In genomic region chr11:98751221-98751782, GRCm38 (mm10) we compare ENCODE assay signal across 9 mouse cellular contexts. TPM values are rescaled to one million over a fixed set of nuclear protein-coding genes. Genes with fewer than 3 reads are reported as not detected.
DNase-seq lines count a peak whose midpoint lies in the region; ATAC-seq and TF ChIP-seq lines count a peak whose summit lies in the region.
"Had no signal": no experiment of that assay in that cellular context is flagged by ENCODE, and none has a peak within 500 bp of the region (broad histone marks: within the 10 kb centered on the region; RNA-seq: fewer than 3 reads in every experiment).

No protein-coding gene starts in this region.

- ATAC-seq in kidney, embryonic 14.5 days (ENCODE audit: low FRiP score, low TSS enrichment): no peak

- peak overlapping the region in 1 of 2 experiments; percentile 18; a peak in 1 of 4 replicates for H3K4me3 ChIP-seq in MEL (ENCODE audit: control insufficient read depth in 1 of 2, insufficient read depth in 1 of 2, low read depth in 2 of 2, low read length in 2 of 2)
- H3K4me3 ChIP-seq in kidney, embryonic 14.5 days (ENCODE audit: low read length): no peak overlapping the region
- peak overlapping the region; percentile 26; the same call in 1 of the 2 replicates for H3K4me3 ChIP-seq in midbrain, embryonic 10.5 days

- H3K4me1 ChIP-seq in MEL (ENCODE audit: control insufficient read depth in 1 of 2, insufficient read depth in 2 of 2, low read length in 2 of 2): peaks cover 63 to 72% of the 10 kb centered on the region in 2 experiments
- H3K4me1 ChIP-seq in kidney, embryonic 14.5 days (ENCODE audit: control insufficient read depth, insufficient read depth, low read length): peaks cover 68% of the 10 kb centered on the region
- H3K4me1 ChIP-seq in midbrain, embryonic 10.5 days: peaks cover 93% of the 10 kb centered on the region

- 32% methylated on average over 6 of the region's 6 CpGs for WGBS in kidney, embryonic 14.5 days
- 49% methylated on average over 6 of the region's 6 CpGs for WGBS in midbrain, embryonic 10.5 days

- TF ChIP-seq CTCF in MEL (IDR thresholded peaks at IDR 0.05 in 2 of 3, conservative IDR thresholded peaks at IDR 0.05 in 1 of 3; ENCODE audit: control insufficient read depth in 1 of 3, insufficient read depth in 1 of 3, low read depth in 2 of 3, low read length in 3 of 3, poor library complexity in 1 of 3, severe bottlenecking in 1 of 3): no peak

- H3K27ac ChIP-seq in MEL (ENCODE audit: control insufficient read depth, low read depth, low read length): peak overlapping the region; percentile 58
- H3K27ac ChIP-seq in kidney, embryonic 14.5 days (ENCODE audit: low read depth, low read length): peak overlapping the region; percentile 70; the same call in 1 of the 2 replicates
- peak overlapping the region; percentile 85 for H3K27ac ChIP-seq in midbrain, embryonic 10.5 days (replicated peaks)
- H3K27ac ChIP-seq: macrophage had no signal

- TF ChIP-seq RAD21 in MEL (IDR thresholded peaks at IDR 0.05; ENCODE audit: low read depth, low read length): no peak

- H3K9me3 ChIP-seq in MEL (replicated peaks; ENCODE audit: insufficient read depth, low read length): no peaks in the 10 kb centered on the region
- H3K9me3 ChIP-seq in kidney, embryonic 14.5 days (ENCODE audit: control insufficient read depth, low read length): no peaks in the 10 kb centered on the region
- H3K9me3 ChIP-seq in midbrain, embryonic 10.5 days (replicated peaks): no peaks in the 10 kb centered on the region

- no peaks in the 10 kb centered on the region for H3K27me3 ChIP-seq in MEL (ENCODE audit: control insufficient read depth in 1 of 2, insufficient read depth in 2 of 2, low read length in 2 of 2)
- no peaks in the 10 kb centered on the region for H3K27me3 ChIP-seq in kidney, embryonic 14.5 days (ENCODE audit: control insufficient read depth, insufficient read depth, low read length)
- no peaks in the 10 kb centered on the region; the same call in 1 of the 2 replicates for H3K27me3 ChIP-seq in midbrain, embryonic 10.5 days (ENCODE audit: low read depth, poor library complexity, severe bottlenecking)

- peak in 1 of 2 experiments; percentile 42; a peak in 1 of 4 replicates for TF ChIP-seq POLR2A in MEL (IDR thresholded peaks at IDR 0.05; ENCODE audit: control insufficient read depth in 1 of 2, insufficient read depth in 1 of 2, low read depth in 1 of 2, low read length in 2 of 2, poor library complexity in 1 of 2)

- TF ChIP-seq EP300 in MEL (IDR thresholded peaks at IDR 0.05; ENCODE audit: low read depth in 1 of 2, low read length in 2 of 2): peak; percentile 67 to 91

- peak; percentile 68 for DNase-seq in MEL (ENCODE audit: low read depth, low spot score)
- DNase-seq in adrenal gland, postnatal 14 days: peak; percentile 74
- peak; percentile 43 for DNase-seq in heart, adult 8-10 months (ENCODE audit: low spot score)
- DNase-seq in midbrain, embryonic 10.5 days (ENCODE audit: low spot score): no peak
- DNase-seq in c-Kit-positive CD71-positive TER-119-positive erythroid progenitor cells, embryonic 14.5 days (ENCODE audit: low spot score): no peak
- DNase-seq in spleen, adult 18-20 months: no peak
- DNase-seq in layer of hippocampus, adult 9-10 months (ENCODE audit: low spot score): no peak

- H3K4me2 ChIP-seq in kidney, embryonic 14.5 days (replicated peaks; ENCODE audit: low read depth, low read length): no peak overlapping the region; the same call in 1 of the 2 replicates

- H3K79me2 ChIP-seq in MEL (ENCODE audit: control insufficient read depth, insufficient read depth, low read length, poor library complexity): peaks cover 6% of the 10 kb centered on the region

- H3K36me3 ChIP-seq in MEL (ENCODE audit: control insufficient read depth in 1 of 2, insufficient read depth in 2 of 2, low read length in 2 of 2): peaks cover 0 to 56% of the 10 kb centered on the region in 2 experiments; a peak in 2 of 4 replicates
- H3K36me3 ChIP-seq in kidney, embryonic 14.5 days (ENCODE audit: control insufficient read depth, insufficient read depth, low read length): peaks cover 8% of the 10 kb centered on the region
- peaks cover 14% of the 10 kb centered on the region; the same call in 1 of the 2 replicates for H3K36me3 ChIP-seq in midbrain, embryonic 10.5 days

- peak overlapping the region; percentile 51 for H3K9ac ChIP-seq in MEL (ENCODE audit: control insufficient read depth, low read depth, low read length, poor library complexity, severe bottlenecking)
- H3K9ac ChIP-seq in kidney, embryonic 14.5 days (ENCODE audit: low read depth, low read length): peak overlapping the region; percentile 42; the same call in 1 of the 2 replicates

TF ChIP-seq in MEL, 35 proteins besides CTCF, POLR2A, EP300 and RAD21 (continues in another document):
- peak; percentile 18; the same call in 1 of the 2 replicates for TF ChIP-seq CHD2 (IDR thresholded peaks at IDR 0.05; ENCODE audit: low read length)
- TF ChIP-seq MAX (IDR thresholded peaks at IDR 0.05; ENCODE audit: low read length): peak; percentile 89
- TF ChIP-seq ZMIZ1 (IDR thresholded peaks at IDR 0.05; ENCODE audit: low read depth, low read length): no peak
- TF ChIP-seq HCFC1 (IDR thresholded peaks at IDR 0.05; ENCODE audit: low read depth, low read length): peak; percentile 58
- 0 out of 2 replicates have a peak, but pooled peaks have one; percentile 12 for TF ChIP-seq ELF1 (IDR thresholded peaks at IDR 0.05; ENCODE audit: low read depth, low read length)
- no peak for TF ChIP-seq GABPA (IDR thresholded peaks at IDR 0.05; ENCODE audit: low read depth, low read length)
- TF ChIP-seq JUND (IDR thresholded peaks at IDR 0.05; ENCODE audit: low read depth, low read length): no peak
- TF ChIP-seq MYB (IDR thresholded peaks at IDR 0.05; ENCODE audit: low read depth, low read length): peak; percentile 39; the same call in 1 of the 2 replicates
- TF ChIP-seq POLR2AphosphoS5 (IDR thresholded peaks at IDR 0.05; ENCODE audit: borderline replicate concordance, low read depth, low read length): no peak
- no peak for TF ChIP-seq ZKSCAN1 (IDR thresholded peaks at IDR 0.05; ENCODE audit: low read depth, low read length)
- TF ChIP-seq MAFK (IDR thresholded peaks at IDR 0.05; ENCODE audit: borderline replicate concordance, low read depth, low read length): peak; percentile 30; the same call in 1 of the 2 replicates
- no peak; the same call in 1 of the 2 replicates for TF ChIP-seq KAT2A (conservative IDR thresholded peaks at IDR 0.05; ENCODE audit: low read depth, low read length)
- TF ChIP-seq TBP (IDR thresholded peaks at IDR 0.05; ENCODE audit: low read depth, low read length): 0 out of 2 replicates have a peak, but pooled peaks have one; percentile 6
- TF ChIP-seq MYC (IDR thresholded peaks at IDR 0.05; ENCODE audit: low read depth, low read length): peak; percentile 72; the same call in 1 of the 2 replicates
- TF ChIP-seq GATA1 (IDR thresholded peaks at IDR 0.05; ENCODE audit: low read depth, low read length): peak; percentile 82
- no peak for TF ChIP-seq ZNF384 (IDR thresholded peaks at IDR 0.05; ENCODE audit: low read depth, low read length)

RNA-seq across cellular contexts. Expression of gene Thra, which starts 10.9 kb away (rescaled TPM):
- total RNA-seq in MEL (2012; rRNA removed): 22.0 and 29.6 TPM in 2 replicates
- polyA plus RNA-seq in MEL (2012; ENCODE audit: insufficient read depth in 1 of 2, insufficient read length in 2 of 2, low read depth in 1 of 2, low replicate concordance in 2 of 2, missing spikeins in 1 of 2): 10 to 100 TPM in 1 of 2 experiments, not detected in 1; 50.9 TPM
- 106 and 124 TPM in 2 replicates for total RNA-seq in adrenal gland, postnatal 14 days (2021)
- total RNA-seq in heart, adult 8-10 months (2022): 10 to 100 TPM; 92.5 to 98.4 (median 95.1) TPM
- 28.0 and 31.8 TPM in 2 replicates for polyA plus RNA-seq in kidney, embryonic 14.5 days (2014; fragmentation: Nextera tagmentation; extraction: Ambion mirVana)
- polyA plus RNA-seq in midbrain, embryonic 10.5 days (2016; fragmentation: Nextera tagmentation; extraction: Ambion mirVana): 9.5 and 15.6 TPM in 2 replicates

RNA-seq across cellular contexts. Expression of gene Med24, which starts 22.1 kb away (rescaled TPM):
- 37.5 and 41.4 TPM in 2 replicates for total RNA-seq in MEL (2012; rRNA removed)
- polyA plus RNA-seq in MEL (2012; ENCODE audit: insufficient read depth in 1 of 2, insufficient read length in 2 of 2, low read depth in 1 of 2, low replicate concordance in 2 of 2, missing spikeins in 1 of 2): 10 to 100 TPM in 1 of 2 experiments, not detected in 1; 89.8 TPM
- total RNA-seq in adrenal gland, postnatal 14 days (2021): 47.4 and 55.5 TPM in 2 replicates
- 10 to 100 TPM; 44.4 to 49.9 (median 46.8) TPM for total RNA-seq in heart, adult 8-10 months (2022)
- 39.5 and 59.1 TPM in 2 replicates for polyA plus RNA-seq in kidney, embryonic 14.5 days (2014; fragmentation: Nextera tagmentation; extraction: Ambion mirVana)
- polyA plus RNA-seq in midbrain, embryonic 10.5 days (2016; fragmentation: Nextera tagmentation; extraction: Ambion mirVana): 74.1 and 82.2 TPM in 2 replicates

RNA-seq across cellular contexts. Expression of gene Nr1d1, which starts 23.8 kb away (rescaled TPM):
- 1.9 and 2.0 TPM in 2 replicates for total RNA-seq in MEL (2012; rRNA removed)
- polyA plus RNA-seq in MEL (2012; ENCODE audit: insufficient read depth in 1 of 2, insufficient read length in 2 of 2, low read depth in 1 of 2, low replicate concordance in 2 of 2, missing spikeins in 1 of 2): 1 to 10 TPM in 1 of 2 experiments, not detected in 1; 5.6 TPM
- total RNA-seq in adrenal gland, postnatal 14 days (2021): 32.9 and 51.0 TPM in 2 replicates
- total RNA-seq in heart, adult 8-10 months (2022): 100 to 1,000 TPM in 2 of 4 experiments, 10 to 100 TPM in 2; 81.4 to 121 (median 101) TPM
- polyA plus RNA-seq in kidney, embryonic 14.5 days (2014; fragmentation: Nextera tagmentation; extraction: Ambion mirVana): 1.6 and 2.6 TPM in 2 replicates
- 1.4 TPM in 2 replicates for polyA plus RNA-seq in midbrain, embryonic 10.5 days (2016; fragmentation: Nextera tagmentation; extraction: Ambion mirVana)

RNA-seq across cellular contexts. Expression of gene Msl1, which starts 44.0 kb away (rescaled TPM):
- total RNA-seq in MEL (2012; rRNA removed): 35.0 and 37.1 TPM in 2 replicates
- 10 to 100 TPM in 1 of 2 experiments, not detected in 1; 49.4 TPM for polyA plus RNA-seq in MEL (2012; ENCODE audit: insufficient read depth in 1 of 2, insufficient read length in 2 of 2, low read depth in 1 of 2, low replicate concordance in 2 of 2, missing spikeins in 1 of 2)
- 88.5 and 88.7 TPM in 2 replicates for total RNA-seq in adrenal gland, postnatal 14 days (2021)
- total RNA-seq in heart, adult 8-10 months (2022): 10 to 100 TPM; 72.1 to 84.3 (median 78.7) TPM
- polyA plus RNA-seq in kidney, embryonic 14.5 days (2014; fragmentation: Nextera tagmentation; extraction: Ambion mirVana): 21.6 and 33.7 TPM in 2 replicates
- 22.9 and 24.3 TPM in 2 replicates for polyA plus RNA-seq in midbrain, embryonic 10.5 days (2016; fragmentation: Nextera tagmentation; extraction: Ambion mirVana)

RNA-seq across cellular contexts. Expression of gene Csf3, which starts 50.2 kb away (rescaled TPM):
- not detected in 2 replicates for total RNA-seq in MEL (2012; rRNA removed)
- under 1 TPM in 1 of 2 experiments, not detected in 1; 0.18 TPM for polyA plus RNA-seq in MEL (2012; ENCODE audit: insufficient read depth in 1 of 2, insufficient read length in 2 of 2, low read depth in 1 of 2, low replicate concordance in 2 of 2, missing spikeins in 1 of 2)
- not detected in 2 replicates for total RNA-seq in adrenal gland, postnatal 14 days (2021)
- not detected for total RNA-seq in heart, adult 8-10 months (2022)
- not detected in 2 replicates for polyA plus RNA-seq in kidney, embryonic 14.5 days (2014; fragmentation: Nextera tagmentation; extraction: Ambion mirVana)
- polyA plus RNA-seq in midbrain, embryonic 10.5 days (2016; fragmentation: Nextera tagmentation; extraction: Ambion mirVana): not detected in 2 replicates
- polyA plus RNA-seq: macrophage had no signal

Comparison
In these comparisons a context has a peak if more than half of its experiments do, and no peak if none do; other contexts are left out.
1. DNase-seq: peak in MEL (single experiment), adrenal gland, postnatal 14 days (single experiment) and heart, adult 8-10 months (single experiment); none in midbrain, embryonic 10.5 days (single experiment), c-Kit-positive CD71-positive TER-119-positive erythroid progenitor cells, embryonic 14.5 days (single experiment), spleen, adult 18-20 months (0 of 2) and layer of hippocampus, adult 9-10 months (single experiment).
2. RNA of gene Nr1d1, which starts 23.8 kb away (total RNA-seq): 81.4 to 121 TPM in heart, adult 8-10 months and 32.9 to 51.0 TPM in adrenal gland, postnatal 14 days; 1.9 to 2.0 TPM in MEL; every median in the first group is over 10 times any median in the second.
3. Peak in every context shown above with its lines, with median percentiles within 50 percentile points of each other: H3K27ac ChIP-seq.